Mouse (Mus musculus) embryonic fibroblast, embryonic 13.5 days (primary cell): ENCODE measurements around the gene Ephb1.

ENCODE experiments used
- CTCF ChIP-seq: IDR thresholded peaks from 2 replicates; pipeline ENCODE4 v1.5.1; 2011; ENCODE audit warnings: mild to moderate bottlenecking, control low read depth, low read length, moderate library complexity, borderline replicate concordance; ENCODE audit not compliant: insufficient read depth
- POLR2A ChIP-seq: IDR thresholded peaks from 2 replicates; pipeline ENCODE4 v1.6.1; 2011; ENCODE audit warnings: low read depth, mild to moderate bottlenecking, control low read depth, low read length, moderate library complexity

- no peak for TF ChIP-seq CTCF
- TF ChIP-seq POLR2A = no peak
Observed at GRCm38 (mm10) chr9:102033231-102033630, 321.3 kb downstream of the Ephb1 start.
